Mouse (Mus musculus) layer of hippocampus, postnatal 14 days (tissue): Measurements from ENCODE around the gene Tmppe. TPM values are rescaled to one million over a fixed set of nuclear protein-coding genes. Genes with fewer than 3 reads are reported as not detected.

Experiments used
- DNase-seq, 2 experiments: peaks; one replicate each; pipeline ENCODE4 v3.0.0; 2021 to 2022; ENCODE audit warnings: low spot score in 2 of 2, mixed read lengths in 1 of 2
- total RNA-seq, 2 experiments: library from RNA; stranded (reverse); gene quantifications; 2 replicates each; pipeline ENCODE4 v1.2.3; 2021

The Tmppe gene
- total RNA-seq, 2 experiments from 2014 or later, result 8.9 to 9.4 TPM

- no peak for DNase-seq
Observed at GRCm38 (mm10) chr9:114442225-114442624, 41.3 kb downstream of the Tmppe start.

GRCm38 (mm10) chr9:114442893-114443292 is 42.0 kb downstream of the Tmppe start:
- DNase-seq, result no peak

- no peak for DNase-seq
Observed at GRCm38 (mm10) chr9:114443351-114443750, 42.4 kb downstream of the Tmppe start.

- DNase-seq, result no peak
Observed at GRCm38 (mm10) chr9:114446887-114447286, 46.0 kb downstream of the Tmppe start.

- DNase-seq, result no peak
Observed at GRCm38 (mm10) chr9:114448700-114449099, 47.8 kb downstream of the Tmppe start.

GRCm38 (mm10) chr9:114449120-114449754 is 48.3 kb downstream of the Tmppe start:
- no peak for DNase-seq

- no peak for DNase-seq
Observed at GRCm38 (mm10) chr9:114451615-114452014, 50.7 kb downstream of the Tmppe start.

- DNase-seq, result no peak
Observed at GRCm38 (mm10) chr9:114452418-114452817, 51.5 kb downstream of the Tmppe start.

- no peak for DNase-seq
Observed at GRCm38 (mm10) chr9:114455420-114455819, 54.5 kb downstream of the Tmppe start.

Other genes starting within 250 kb of the Tmppe start
- not detected for gene Bcl2a1c, start 71.0 kb upstream of the Tmppe start, total RNA-seq
- gene Crtap, start 10.4 kb upstream of the Tmppe start, total RNA-seq, result 10 to 100 TPM in 1 of 2 experiments, 1 to 10 TPM in 1; 7.9 to 10.3 TPM
- gene Glb1, start within 50 bp of the Tmppe start, total RNA-seq, result 10 to 100 TPM; 25.2 to 27.6 TPM
- gene Ccr4, start 103.8 kb downstream of the Tmppe start, total RNA-seq, result not detected
- gene C130032M10Rik, start 114.6 kb downstream of the Tmppe start, total RNA-seq, result not detected
- gene Trim71, start 163.3 kb downstream of the Tmppe start, total RNA-seq, result under 1 TPM; 0.50 to 0.69 TPM
- gene Cnot10, start 239.1 kb downstream of the Tmppe start, total RNA-seq, result 10 to 100 TPM; 43.8 to 58.2 TPM